Mouse (Mus musculus): ENCODE measurements around the gene Il16.

Gene Il16

DNA sequence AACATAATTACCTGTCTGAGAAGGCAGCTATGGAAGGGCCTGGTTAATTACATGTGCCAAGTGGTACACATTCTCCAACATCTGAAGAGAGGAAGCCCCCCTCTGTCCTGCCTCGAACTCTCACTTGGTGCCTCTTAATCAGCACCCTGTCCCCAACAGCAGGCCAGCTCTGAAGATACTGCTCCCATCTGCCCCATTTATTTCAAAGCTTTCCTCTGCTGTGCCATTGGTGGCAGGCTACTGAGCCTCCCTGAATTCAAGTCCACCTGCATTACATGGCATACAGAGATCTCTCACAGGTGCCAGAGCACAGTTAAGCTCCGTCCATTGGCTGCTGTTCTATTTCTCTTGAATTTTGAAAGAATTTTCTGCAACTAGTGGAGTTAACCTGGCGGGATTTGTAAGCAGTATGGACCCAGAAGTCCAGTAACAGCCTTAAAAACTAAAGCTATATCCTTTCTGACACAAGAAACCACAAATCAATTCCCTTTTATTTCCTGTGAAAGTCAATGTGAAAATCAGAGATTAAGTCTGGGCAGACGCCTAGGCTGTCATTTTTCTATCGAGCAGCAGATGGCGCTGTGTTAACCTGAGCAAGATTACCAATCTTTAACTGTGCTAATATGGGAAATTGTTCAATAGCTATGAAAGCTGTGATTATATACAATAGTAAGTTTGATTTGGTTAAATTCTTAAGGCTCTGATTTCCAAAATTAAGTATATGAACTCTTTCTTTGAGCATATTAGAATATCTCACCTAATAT, 49.9 kb downstream of the Il16 start:
- DNase-seq (ENCODE audit: extremely low spot score, low read depth, low spot score) = no peak

DNA sequence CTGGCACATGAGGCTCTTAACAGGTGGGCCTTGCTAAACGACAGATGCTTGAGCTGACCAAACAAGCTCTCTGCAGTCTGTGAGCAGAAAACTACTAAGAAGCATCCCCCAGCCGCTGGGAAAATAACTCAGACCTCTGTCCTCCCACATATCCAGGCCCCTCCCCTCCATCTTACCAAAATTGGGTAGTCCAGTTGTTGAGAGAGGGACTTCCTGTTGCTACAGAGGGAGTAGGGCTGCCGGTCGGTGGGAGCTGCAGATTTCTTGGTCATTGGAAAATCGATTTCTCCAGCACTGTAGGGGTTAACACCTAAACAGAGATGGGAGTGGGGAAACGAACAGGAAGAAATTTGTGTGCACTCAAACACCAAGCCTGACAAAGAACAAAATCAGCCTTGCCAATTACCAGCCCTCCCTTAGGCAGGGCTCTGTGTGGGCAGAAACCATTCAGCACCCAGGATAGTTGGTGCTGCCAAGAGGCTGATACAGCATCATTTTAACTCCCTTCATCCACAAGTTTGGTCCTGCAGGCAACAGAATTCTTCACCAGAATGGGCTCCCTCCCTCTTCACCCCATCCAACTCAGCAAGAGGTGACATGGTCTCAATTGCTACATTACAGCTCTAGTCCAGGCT, 62.8 kb downstream of the Il16 start:
- DNase-seq (ENCODE audit: extremely low spot score, low read depth, low spot score) = no peak

DNA sequence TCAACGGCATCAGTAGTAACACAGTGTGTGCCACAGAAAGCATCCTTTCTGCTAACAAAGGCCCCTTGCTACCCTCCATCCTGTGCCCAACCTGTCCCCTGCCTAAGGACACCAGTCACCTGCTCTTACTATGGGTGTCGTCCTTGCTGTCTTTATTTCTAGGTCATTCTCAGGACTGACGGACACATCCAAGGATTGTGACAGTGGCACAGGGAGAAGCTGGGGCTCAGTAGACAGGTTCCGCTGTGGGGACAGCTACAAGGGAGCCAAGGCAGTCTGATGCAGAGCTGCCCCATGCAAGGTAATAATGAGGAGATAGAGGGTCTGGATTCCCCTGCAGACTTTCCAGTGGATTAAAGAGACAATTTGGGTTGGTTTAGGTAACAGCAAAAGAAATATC, 67.0 kb downstream of the Il16 start:
- DNase-seq (ENCODE audit: extremely low spot score, low read depth, low spot score) = no peak

DNA sequence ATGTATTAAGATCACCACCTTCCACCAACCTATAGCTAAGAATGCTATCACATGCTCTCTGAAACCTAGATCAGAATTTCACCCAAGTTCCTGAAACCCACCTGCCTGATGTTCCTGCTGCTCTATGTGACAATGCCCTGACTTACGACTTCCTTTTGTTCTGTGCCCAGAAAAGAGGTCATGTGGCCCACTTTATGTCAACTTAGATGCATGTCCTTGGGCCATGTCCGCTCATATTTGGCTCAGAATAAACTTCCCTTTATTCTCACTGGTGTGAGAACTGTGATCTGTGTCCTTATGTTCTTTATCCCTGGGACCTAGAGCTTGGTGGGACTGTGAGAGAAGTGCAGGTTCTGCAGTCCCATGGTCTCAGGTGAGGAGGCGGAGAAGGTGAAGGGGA, 68.2 kb downstream of the Il16 start:
- no peak for DNase-seq (ENCODE audit: extremely low spot score, low read depth, low spot score)

DNA sequence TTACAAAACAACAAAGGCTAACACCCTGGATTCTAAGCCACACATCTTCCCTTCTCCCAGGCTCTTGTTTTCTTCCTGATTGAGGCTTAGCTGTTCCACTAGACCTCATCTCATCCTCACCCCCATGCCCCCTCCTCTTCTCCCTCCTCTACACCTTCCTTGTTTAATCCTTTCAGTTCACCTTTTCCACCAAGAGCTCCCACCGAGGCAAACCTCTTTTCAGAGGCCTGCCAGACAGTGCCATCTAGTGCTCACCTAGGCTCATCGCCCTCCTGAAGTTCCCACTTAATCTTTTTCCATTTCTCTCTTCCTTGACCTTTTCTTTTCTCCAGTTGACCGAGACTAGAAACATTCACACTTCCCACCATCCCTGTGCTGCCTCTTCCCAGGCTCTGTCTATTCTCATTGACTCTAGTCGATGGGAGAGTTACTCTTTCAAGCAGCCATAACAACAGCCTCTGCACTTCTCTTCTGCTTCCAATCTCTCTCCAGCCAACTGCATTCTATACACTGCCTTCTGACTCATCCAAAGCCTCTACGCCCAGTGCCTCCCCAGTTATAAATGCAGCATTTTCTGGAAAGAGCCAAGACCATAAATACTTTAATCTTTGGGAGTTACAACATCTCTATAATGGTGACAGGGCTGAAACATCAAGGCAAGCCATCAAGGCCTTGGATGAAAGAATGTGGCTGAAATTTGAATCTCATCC, 69.8 kb downstream of the Il16 start:
- no peak for DNase-seq (ENCODE audit: extremely low spot score, low read depth, low spot score)

DNA sequence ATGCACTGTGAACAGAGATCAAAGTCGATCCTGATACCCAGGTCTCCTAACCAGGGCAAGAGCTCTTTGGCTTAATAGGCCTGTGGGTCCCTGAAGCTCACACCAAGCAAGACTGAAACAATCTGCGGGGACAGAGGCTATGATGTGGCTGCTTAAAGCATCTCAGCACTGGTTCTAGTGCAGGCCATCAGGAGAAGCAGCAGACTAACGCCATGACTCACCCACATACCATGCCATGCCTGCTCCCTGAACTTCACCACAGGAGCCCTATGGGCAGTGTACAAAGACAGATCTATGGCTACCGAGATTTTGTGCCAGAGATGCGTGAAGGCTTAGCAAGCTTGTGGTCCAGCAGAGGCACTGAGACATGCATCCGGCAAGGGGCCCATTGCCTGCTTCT, 74.0 kb downstream of the Il16 start:
- no peak for DNase-seq (ENCODE audit: extremely low spot score, low read depth, low spot score)

DNA sequence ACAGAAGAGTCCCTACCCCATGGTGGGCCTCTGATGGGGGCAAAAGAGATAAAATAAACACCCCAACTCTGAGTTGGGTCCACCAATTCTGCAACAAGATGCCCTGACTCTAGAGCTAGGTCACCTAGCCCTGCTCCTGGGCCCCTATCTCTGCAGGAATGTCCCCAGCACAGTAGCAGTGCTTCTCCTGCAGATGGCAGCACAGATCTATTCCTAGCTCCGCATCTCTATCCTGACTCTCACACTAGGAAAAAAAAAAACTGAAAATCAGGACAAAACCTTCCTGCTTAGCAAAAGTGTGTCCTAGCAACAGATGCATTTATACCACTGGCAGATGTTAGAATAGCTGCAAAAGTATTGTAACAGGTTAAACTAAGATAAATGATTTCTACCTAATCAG, 76.8 kb downstream of the Il16 start:
- peak; percentile 52 for DNase-seq (ENCODE audit: extremely low spot score, low read depth, low spot score)

DNA sequence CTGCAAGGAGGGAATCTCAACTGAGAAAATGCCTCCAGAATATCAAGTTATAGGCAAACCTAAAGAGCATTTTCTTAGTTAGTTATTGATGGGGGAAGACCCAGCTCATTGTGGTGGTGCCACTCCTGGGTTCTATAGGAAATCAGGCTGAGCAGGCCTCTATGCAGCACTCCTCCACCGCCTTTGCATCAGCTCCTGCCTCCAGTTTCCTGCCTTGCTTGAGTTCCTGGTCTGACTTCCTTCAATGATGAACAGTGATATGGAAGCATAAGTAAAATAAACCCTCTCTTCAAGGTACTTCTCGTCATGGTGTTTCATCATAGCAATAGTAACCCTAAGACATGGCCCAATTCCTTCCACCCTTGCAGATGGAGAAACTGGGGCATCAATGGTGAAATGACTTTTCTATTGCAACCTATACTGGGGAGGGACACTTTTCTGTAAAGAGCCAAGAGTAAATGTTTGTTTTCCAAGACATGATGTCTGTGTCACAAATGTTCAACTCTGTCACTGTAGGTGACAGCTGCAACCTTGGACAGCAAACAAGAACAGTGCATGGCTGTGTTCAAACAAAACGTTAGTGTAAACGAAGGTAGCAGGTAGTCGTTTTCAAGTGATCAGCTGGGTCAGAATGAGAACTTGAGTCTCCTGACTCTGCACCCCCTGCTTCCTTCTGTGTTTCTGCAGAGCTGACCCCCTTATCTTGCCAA, 77.4 kb downstream of the Il16 start:
- no peak for DNase-seq (ENCODE audit: extremely low spot score, low read depth, low spot score)

DNA sequence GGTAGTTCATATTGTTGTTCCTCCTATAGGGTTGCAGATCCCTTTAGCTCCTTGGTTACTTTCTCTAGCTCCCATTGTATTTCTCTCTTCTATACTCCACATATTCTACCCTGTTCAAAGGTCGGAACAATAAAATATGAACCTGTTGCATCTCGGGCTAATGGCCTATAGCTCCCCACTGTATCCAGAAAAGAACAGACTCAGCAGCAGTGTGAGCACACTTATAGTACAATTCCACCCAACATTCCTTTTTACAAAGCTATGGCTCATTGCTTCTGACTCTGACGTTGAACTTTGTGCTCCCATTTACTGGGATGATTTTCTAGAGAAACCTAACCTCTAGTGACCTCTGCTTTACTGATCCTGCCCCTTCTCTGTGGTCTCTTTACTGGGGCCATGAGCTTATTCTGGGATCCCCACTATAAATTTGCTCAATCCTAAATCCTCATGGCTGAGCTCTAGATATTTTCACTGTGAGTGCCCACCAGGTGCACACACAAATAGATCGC, 79.4 kb downstream of the Il16 start:
- DNase-seq (ENCODE audit: extremely low spot score, low read depth, low spot score) = no peak

DNA sequence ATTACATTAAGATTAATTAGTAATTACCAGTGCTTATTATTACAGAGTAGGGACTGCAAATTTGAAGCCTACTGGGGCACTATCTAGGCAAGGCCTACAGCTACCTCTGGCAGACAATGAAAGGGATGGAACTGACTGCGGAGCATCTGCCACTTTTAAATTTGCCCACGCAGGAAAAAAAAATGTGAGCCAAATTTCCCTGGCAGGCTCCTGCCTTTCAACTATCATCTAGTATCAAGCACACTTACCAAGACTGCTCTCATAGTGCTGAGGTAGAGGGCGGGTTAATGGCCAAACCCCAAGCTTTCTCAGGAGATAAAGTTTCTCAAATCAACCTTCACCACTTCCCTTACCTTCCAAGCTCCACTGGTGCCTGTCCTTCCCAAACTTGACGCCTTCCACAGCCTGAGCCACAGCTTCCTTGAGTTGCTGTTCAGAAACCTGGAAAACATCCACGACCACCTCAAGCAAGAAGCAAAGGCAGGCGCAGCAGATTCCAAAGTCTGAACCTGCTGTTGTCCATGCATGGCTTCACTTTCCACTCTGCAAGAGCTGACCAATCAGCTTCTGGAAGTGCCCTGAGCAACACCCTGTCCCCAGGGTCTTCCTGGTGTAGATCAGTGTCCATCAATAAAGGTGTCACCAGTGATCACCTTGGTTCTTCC, 82.7 kb downstream of the Il16 start:
- no peak for DNase-seq (ENCODE audit: extremely low spot score, low read depth, low spot score)

DNA sequence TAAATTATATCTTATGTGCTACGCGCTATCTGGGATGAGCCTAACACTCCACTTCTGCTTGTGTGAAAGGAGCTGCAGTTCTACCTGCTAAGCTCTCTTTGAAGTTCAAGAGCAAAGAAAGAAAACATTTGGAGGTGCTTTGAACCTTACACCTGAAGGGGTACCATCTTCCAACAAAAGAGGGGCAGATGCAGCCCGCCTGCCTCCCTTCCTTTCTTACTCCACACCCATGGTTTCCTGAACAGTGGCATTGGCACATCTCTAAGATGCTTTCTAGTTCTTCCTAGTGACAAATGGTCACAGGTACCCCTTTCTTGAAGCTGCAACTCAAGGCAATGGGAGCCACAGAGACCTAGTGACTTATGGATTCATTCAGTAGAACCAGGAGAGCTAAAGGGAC, 83.8 kb downstream of the Il16 start:
- no peak for DNase-seq (ENCODE audit: extremely low spot score, low read depth, low spot score)

DNA sequence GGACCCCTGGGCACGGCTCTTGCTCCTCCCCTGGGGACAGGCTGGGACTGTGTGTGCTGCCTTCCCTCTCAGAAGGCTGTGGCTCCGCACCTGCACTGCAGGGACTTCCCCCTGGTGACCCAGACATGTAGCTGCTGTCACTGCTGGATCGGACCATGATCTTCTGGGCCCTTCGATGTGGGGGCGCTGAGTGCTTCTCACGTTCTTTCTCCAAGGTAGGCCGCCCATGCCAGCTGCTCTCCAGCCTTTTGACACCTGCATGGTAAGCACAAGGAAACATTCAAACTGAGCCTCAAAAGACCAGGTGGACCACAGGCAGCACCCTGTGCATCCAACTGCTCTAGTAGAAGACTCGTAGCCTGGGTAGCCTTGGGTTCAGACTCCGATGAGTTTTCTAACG, 84.5 kb downstream of the Il16 start:
- no peak for DNase-seq (ENCODE audit: extremely low spot score, low read depth, low spot score)

DNA sequence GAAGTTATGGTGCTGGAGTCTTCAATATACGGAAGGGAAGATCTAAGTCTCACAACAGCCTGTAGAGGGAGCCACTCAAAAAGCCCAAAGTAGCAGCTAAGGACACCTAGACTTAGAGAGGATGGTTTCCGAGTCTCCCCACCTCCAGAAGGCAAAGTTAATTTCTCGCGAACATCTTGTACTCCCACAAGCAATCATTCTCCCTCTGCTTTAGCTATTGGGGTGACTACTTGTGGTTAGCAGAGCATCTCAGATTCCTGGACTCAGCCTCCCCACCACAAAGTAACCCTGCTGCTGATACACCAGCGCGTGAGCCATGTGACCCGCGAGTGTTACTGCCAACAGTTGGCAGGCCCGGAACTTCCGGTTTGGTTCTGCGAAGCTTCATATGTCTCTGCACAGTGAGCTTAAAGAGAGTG, 85.2 kb downstream of the Il16 start:
- DNase-seq (ENCODE audit: extremely low spot score, low read depth, low spot score) = no peak

DNA sequence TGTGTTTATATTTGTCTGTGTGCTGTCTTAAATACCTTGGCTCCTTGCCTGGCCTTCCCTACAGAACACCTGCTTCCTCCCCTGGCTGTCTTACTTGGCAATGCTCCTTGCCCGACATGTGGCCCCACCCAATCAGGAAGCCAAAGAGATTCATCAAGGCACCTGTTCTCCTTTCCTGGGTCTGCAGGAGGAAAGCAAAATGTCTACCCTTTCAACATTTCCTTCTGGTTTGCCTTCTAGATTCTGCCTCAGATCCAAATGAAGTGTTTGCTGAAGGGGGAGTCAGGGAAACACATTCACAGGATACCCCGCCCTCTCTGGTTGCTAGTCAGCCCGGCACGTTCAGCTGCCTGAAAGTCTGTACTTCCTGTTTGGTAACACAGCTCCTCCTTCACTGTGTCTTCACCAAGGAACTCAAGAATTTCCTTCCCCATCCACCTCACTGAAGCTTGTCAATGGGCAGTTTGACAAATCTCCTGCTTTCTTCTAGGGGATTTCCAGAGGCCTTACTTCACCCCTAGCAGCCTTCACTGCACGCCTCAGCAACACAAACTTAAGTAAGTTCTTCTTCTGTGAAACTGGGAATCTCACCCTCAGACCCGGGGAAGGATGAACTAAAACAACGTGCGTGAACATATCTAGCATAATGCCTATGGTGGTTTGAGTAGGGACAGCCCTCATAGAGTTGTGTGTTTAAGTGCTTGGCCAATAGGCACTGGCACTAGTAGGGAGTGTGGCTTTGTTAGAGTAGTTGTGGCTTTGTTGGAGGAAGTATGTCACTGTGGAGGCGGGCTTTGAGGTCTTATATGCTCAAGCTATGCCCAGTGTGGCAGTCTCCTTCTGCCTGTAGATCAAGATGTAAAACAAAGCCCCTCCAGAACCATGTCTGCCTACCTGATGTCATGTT, 86.1 kb downstream of the Il16 start:
- DNase-seq (ENCODE audit: extremely low spot score, low read depth, low spot score) = no peak

DNA sequence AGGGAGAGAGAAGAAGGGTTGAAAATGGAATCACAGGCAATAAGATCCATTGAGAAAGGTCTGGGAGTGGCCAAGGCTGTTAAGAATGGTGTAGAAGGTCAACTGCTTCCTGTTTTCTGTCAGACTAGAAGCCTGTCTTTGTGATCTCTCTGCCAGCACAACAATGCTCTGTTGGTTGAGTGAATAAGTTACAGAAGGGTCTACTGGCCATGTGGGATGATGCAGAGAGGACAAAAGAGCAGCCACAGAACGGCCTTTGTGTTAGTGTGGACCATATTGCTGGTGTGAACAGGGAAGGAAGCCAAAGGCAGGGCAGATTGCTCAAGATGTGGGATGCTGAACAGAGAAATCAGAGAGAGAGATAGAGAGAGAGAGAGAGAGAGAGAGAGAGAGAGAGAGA, 86.8 kb downstream of the Il16 start:
- no peak for DNase-seq (ENCODE audit: extremely low spot score, low read depth, low spot score)

DNA sequence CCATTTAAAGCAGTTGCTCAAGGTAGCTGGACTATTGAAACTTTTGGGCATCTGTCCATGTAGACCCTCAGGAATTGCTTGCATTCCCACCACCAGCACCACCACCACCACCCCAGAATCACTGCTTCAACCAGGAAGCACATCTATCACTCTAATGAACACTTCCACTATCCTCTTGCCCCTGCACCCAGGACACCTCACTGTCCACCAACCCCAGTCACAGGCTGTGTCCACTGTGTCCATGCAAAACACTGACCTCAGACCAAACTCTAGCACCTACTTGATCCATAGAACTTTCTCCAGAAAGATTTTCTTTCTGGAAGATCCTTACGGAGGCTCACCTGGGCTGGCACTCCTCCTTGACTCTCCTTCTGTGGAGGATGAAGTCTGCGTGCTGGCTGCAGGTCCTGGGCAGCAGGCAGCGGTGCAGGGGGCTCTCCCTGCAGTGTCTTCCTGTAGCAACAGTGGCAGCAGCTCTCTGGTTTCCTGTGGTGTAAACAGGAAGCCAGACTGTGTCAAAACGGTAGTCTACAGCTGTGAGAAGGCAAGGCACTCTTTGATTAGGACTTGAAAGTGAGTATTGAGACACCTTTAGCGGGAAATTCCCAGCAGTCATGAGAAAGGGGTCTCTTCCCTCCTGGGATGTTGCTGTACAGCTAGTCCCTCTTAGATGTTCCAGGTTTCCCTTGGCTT, 90.4 kb downstream of the Il16 start:
- no peak for DNase-seq (ENCODE audit: extremely low spot score, low read depth, low spot score)

DNA sequence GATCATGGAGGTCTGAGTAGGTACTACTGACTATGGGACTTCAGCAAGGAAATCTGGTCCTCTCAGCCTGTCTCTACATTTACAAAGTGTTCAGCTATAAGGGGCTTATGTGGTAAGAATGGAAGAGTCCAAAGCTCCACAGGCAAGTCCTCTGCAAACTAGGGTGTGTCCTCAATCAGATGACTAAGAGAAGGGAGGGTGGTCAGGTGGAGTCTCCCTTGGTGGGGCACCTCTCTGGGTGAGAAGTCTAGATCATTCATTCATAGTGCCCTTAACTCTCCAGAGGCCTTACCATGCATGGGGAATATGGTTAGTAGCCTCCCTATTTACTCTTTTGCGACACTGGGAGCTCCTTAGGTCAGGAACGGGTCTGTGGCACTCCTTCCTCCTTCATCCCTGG, 91.3 kb downstream of the Il16 start:
- DNase-seq (ENCODE audit: extremely low spot score, low read depth, low spot score) = no peak

DNA sequence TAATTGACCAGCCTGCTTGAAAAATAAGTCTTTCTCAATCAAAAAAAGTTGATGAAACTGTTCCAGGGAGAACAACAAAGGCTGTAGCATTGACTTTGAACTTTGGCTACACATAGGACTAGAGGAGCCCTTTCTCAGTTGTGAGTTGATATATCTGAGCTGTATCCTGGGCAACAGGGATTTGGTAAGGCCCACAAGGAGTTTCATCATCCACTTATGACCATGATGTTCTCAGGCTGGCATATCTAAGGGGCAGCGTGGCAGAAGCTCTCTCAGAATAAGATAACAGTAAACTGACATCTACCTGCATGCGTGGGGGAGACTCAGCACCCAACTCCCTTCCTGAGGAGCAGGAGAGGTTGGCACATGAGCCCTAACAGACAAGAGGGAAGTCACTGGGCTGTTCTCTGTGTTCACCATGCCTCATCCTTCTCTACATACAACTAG, 91.9 kb downstream of the Il16 start:
- DNase-seq (ENCODE audit: extremely low spot score, low read depth, low spot score) = no peak

DNA sequence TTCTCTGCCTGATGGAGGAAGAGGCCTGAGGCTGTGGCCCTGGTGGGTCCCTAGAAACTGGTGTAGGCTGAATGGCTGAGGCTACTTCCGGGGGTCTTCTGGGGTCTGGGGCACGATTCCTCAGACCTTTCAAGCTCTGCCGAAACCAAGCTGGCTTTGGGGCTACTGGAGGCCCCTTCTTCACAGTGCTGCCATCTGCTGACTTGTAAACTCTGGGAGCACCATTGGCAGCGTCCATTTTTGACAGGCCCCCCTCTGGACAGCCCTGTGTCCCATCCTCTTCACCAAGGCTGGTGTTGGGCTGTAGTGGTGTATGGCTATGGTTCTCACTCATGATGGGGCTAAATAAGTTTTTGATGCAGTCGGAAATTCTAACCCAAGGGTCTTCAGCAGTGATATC, 93.0 kb downstream of the Il16 start:
- DNase-seq (ENCODE audit: extremely low spot score, low read depth, low spot score) = no peak
